Mouse (Mus musculus) left cerebral cortex, adult 18-20 months (tissue): ENCODE data around the gene Slc3a2. TPM values are rescaled to one million over a fixed set of nuclear protein-coding genes. Genes with fewer than 3 reads are reported as not detected.

ENCODE experiments used
- DNase-seq, 2 experiments: peaks; one replicate each; pipeline ENCODE4 v3.0.0; 2021 to 2022; ENCODE audit warnings: low spot score in 2 of 2, mixed read lengths in 1 of 2
- microRNA-seq, 2 experiments: library from miRNA; unstranded; fragments of <30 nt; microRNA quantifications; one replicate each; pipeline ENCODE4 v1.2.0; 2021
- total RNA-seq, 2 experiments: library from RNA; stranded (reverse); gene quantifications; 2 replicates each; pipeline ENCODE4 v1.2.3; 2021

Slc3a2 gene
- total RNA-seq, 2 experiments from 2014 or later = 148 to 152 TPM

- peak; percentile 57 to 68 for DNase-seq
Observed at GRCm38 (mm10) chr19:8665746-8666145, 57.4 kb downstream of the Slc3a2 start.

- DNase-seq = peak; percentile 47 to 59
Observed at GRCm38 (mm10) chr19:8664859-8665258, 58.3 kb downstream of the Slc3a2 start.

GRCm38 (mm10) chr19:8663911-8664421 lies 59.2 kb downstream of the Slc3a2 start:
- DNase-seq = peak; percentile 75 to 82

GRCm38 (mm10) chr19:8663360-8663839 lies 59.8 kb downstream of the Slc3a2 start, which contains the start of gene Chrm1:
Gene Chrm1 (plus strand): TSS chr19:8663789.
- DNase-seq = peak; percentile 39 to 43

GRCm38 (mm10) chr19:8662337-8662736 lies 60.8 kb downstream of the Slc3a2 start:
- DNase-seq = peak; percentile 86 to 88

- peak; percentile 88 to 93 for DNase-seq
Observed at GRCm38 (mm10) chr19:8661821-8662307, 61.3 kb downstream of the Slc3a2 start.

Small RNA genes within 50 kb of the gene (microRNA-seq; reads per million reads assigned to microRNA genes)
- 0 reads per million in 2 experiments for gene Mir6992

Other genes with a start within 250 kb of the Slc3a2 start
- 10 to 100 TPM; 11.9 to 14.0 TPM for gene Slc22a8, start 132.1 kb downstream of the Slc3a2 start, total RNA-seq
- 1 to 10 TPM; 9.1 to 9.4 TPM for gene Slc22a6, start 105.3 kb downstream of the Slc3a2 start, total RNA-seq
- gene Chrm1, start 59.6 kb downstream of the Slc3a2 start, total RNA-seq = 100 to 1,000 TPM; 141 to 144 TPM
- 10 to 100 TPM; 46.9 to 50.5 TPM for gene Wdr74, start 12.5 kb upstream of the Slc3a2 start, total RNA-seq
- 1 to 10 TPM in 1 of 2 experiments, under 1 TPM in 1; 0.94 to 1.5 TPM for gene 1700092M07Rik, start 17.3 kb upstream of the Slc3a2 start, total RNA-seq
- 10 to 100 TPM; 70.1 to 72.7 TPM for gene Stx5a, start 18.0 kb upstream of the Slc3a2 start, total RNA-seq
- 10 to 100 TPM; 78.1 to 88.5 TPM for gene Nxf1, start 33.7 kb upstream of the Slc3a2 start, total RNA-seq
- gene Tmem223, start 47.6 kb upstream of the Slc3a2 start, total RNA-seq = 10 to 100 TPM; 57.3 to 63.7 TPM
- 1 to 10 TPM; 7.6 to 7.8 TPM for gene Tmem179b, start 51.1 kb upstream of the Slc3a2 start, total RNA-seq
- gene Taf6l, start 63.0 kb upstream of the Slc3a2 start, total RNA-seq = 10 to 100 TPM; 13.7 to 15.9 TPM
- 100 to 1,000 TPM; 106 to 107 TPM for gene Polr2g, start 75.2 kb upstream of the Slc3a2 start, total RNA-seq
- 1 to 10 TPM; 5.5 to 6.0 TPM for gene Zbtb3, start 79.2 kb upstream of the Slc3a2 start, total RNA-seq
- 10 to 100 TPM; 38.7 to 42.4 TPM for gene Ttc9c, start 96.0 kb upstream of the Slc3a2 start, total RNA-seq
- gene Hnrnpul2, start 96.6 kb upstream of the Slc3a2 start, total RNA-seq = 100 to 1,000 TPM; 123 to 127 TPM
- 1 to 10 TPM in 1 of 2 experiments, not detected in 1; 2.3 TPM for gene AC129217.1, start 106.4 kb upstream of the Slc3a2 start, total RNA-seq
- 100 to 1,000 TPM in 1 of 2 experiments, 10 to 100 TPM in 1; 98.1 to 112 TPM for gene Bscl2, start 114.1 kb upstream of the Slc3a2 start, total RNA-seq
- gene Gng3, start 115.8 kb upstream of the Slc3a2 start, total RNA-seq = 100 to 1,000 TPM; 181 to 184 TPM
- gene Lrrn4cl, start 127.4 kb upstream of the Slc3a2 start, total RNA-seq = 1 to 10 TPM; 1.2 to 1.7 TPM
- gene Ubxn1, start 148.1 kb upstream of the Slc3a2 start, total RNA-seq = 10 to 100 TPM; 91.4 to 96.7 TPM
- 10 to 100 TPM; 29.7 to 37.1 TPM for gene Uqcc3, start 157.6 kb upstream of the Slc3a2 start, total RNA-seq
- 1 to 10 TPM; 8.2 TPM for gene Lbhd1, start 160.4 kb upstream of the Slc3a2 start, total RNA-seq
- gene Gm49403, start 160.6 kb upstream of the Slc3a2 start, total RNA-seq = not detected
- gene 1810009A15Rik, start 165.5 kb upstream of the Slc3a2 start, total RNA-seq = 10 to 100 TPM; 20.2 to 23.0 TPM
- 1 to 10 TPM; 2.1 to 3.8 TPM for gene Gm49416, start 165.6 kb upstream of the Slc3a2 start, total RNA-seq
- 10 to 100 TPM; 23.9 to 24.6 TPM for gene Ints5, start 169.6 kb upstream of the Slc3a2 start, total RNA-seq
- gene Ganab, start 174.7 kb upstream of the Slc3a2 start, total RNA-seq = 10 to 100 TPM; 93.2 to 93.8 TPM
- gene B3gat3, start 197.0 kb upstream of the Slc3a2 start, total RNA-seq = 100 to 1,000 TPM; 188 to 189 TPM
- gene Rom1, start 206.0 kb upstream of the Slc3a2 start, total RNA-seq = 1 to 10 TPM; 6.4 to 7.6 TPM
- gene Eml3, start 206.2 kb upstream of the Slc3a2 start, total RNA-seq = 10 to 100 TPM in 1 of 2 experiments, 1 to 10 TPM in 1; 9.0 to 11.5 TPM
- gene Mta2, start 218.5 kb upstream of the Slc3a2 start, total RNA-seq = 10 to 100 TPM; 49.6 to 49.8 TPM
- 10 to 100 TPM; 22.5 to 23.7 TPM for gene Tut1, start 230.5 kb upstream of the Slc3a2 start, total RNA-seq
- 100 to 1,000 TPM; 251 to 256 TPM for gene Eef1g, start 243.7 kb upstream of the Slc3a2 start, total RNA-seq